Mouse (Mus musculus) cerebellum, postnatal 36 days (tissue): ENCODE results near the gene Tgfa.
A peak's percentile ranks its signal among the peaks of the same experiment; 100 is the strongest.

Experiments used
- DNase-seq, 2 experiments: peaks; one replicate each; pipeline ENCODE4 v3.0.0; 2021 to 2022; ENCODE audit warnings: mixed read lengths in 2 of 2

Tgfa gene

GRCm38 (mm10) chr6:86298961-86299360 is 103.9 kb downstream of the Tgfa start:
- DNase-seq = no peak

GRCm38 (mm10) chr6:86299381-86299780 is 104.4 kb downstream of the Tgfa start:
- no peak for DNase-seq

- DNase-seq = no peak
Measured at GRCm38 (mm10) chr6:86305680-86306079, 110.7 kb downstream of the Tgfa start.

- no peak for DNase-seq
Measured at GRCm38 (mm10) chr6:86314011-86314410, 119.0 kb downstream of the Tgfa start.

GRCm38 (mm10) chr6:86317066-86317465 is 122.0 kb downstream of the Tgfa start:
- no peak for DNase-seq

- DNase-seq = peak; percentile 7 to 10
Measured at GRCm38 (mm10) chr6:86318855-86319254, 123.8 kb downstream of the Tgfa start.

GRCm38 (mm10) chr6:86322031-86322563 is 127.1 kb downstream of the Tgfa start:
- DNase-seq = no peak

- no peak for DNase-seq
Measured at GRCm38 (mm10) chr6:86322991-86323390, 128.0 kb downstream of the Tgfa start.

- no peak for DNase-seq
Measured at GRCm38 (mm10) chr6:86324400-86324799, 129.4 kb downstream of the Tgfa start.
